Mouse (Mus musculus): Measurements from ENCODE around the gene Itga11. TPM values are rescaled to one million over a fixed set of nuclear protein-coding genes. Genes with fewer than 3 reads are reported as not detected.

Gene Itga11
- polyA plus RNA-seq, 1 experiment = not detected

DNA sequence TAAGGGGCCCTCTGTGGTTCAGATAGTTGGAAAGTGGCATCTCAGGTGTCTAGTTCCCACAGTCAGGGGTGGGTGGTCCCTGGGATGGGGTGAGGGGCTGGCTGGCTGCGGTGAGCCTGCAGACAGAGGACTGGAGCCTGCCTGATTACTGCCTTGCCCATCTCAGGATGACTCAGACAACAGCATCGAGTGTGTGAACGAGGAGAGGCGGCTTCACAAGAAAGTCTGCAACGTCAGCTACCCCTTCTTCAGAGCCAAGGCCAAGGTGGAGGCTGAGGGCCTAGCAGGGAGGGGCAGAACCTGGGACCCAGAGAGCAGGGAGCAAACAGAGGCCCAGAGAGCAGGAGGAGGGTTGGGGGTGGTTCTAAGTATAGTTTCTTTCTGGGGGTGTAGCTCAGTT is 90.7 kb downstream of the Itga11 start:
- Histone ChIP-seq H3K9me3 (ENCODE audit: control insufficient read depth, low read length) (no peaks in the 10 kb centered on the region), H3K4me1 (ENCODE audit: control insufficient read depth) (no peaks in the 10 kb centered on the region), H3K27me3 (ENCODE audit: control insufficient read depth) (no peaks in the 10 kb centered on the region), H3K4me3 (replicated peaks) (no peak overlapping the region), H3K36me3 (ENCODE audit: control insufficient read depth) (no peaks in the 10 kb centered on the region)
- TF ChIP-seq TAL1 (IDR thresholded peaks at IDR 0.05; ENCODE audit: low read length) (no peak), GATA1 (IDR thresholded peaks at IDR 0.05; ENCODE audit: low read length) (no peak)

DNA sequence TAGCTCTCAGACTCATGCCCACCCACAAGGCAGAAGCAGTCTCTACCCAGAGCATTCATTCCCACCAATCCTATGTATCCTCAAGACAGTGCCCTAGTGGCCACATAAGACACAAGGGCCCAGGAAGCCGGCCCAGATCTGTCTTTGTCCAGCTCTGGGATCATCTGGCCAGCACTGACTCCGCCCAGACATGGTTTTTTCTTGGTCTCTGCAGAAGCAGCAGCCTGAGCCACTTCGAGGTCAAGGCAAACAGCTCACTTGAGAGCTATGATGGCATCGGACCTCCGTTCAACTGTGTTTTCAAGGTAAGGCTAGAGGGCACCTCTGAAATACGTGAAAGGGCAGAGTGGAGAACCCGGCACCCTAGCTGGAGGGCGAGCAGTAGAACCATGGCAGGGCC is 95.1 kb downstream of the Itga11 start:
- H3K36me3 ChIP-seq (ENCODE audit: control insufficient read depth) = no peaks in the 10 kb centered on the region
- no peaks in the 10 kb centered on the region; the same call in none of the 2 replicates for H3K4me1 ChIP-seq (ENCODE audit: control insufficient read depth)
- TF ChIP-seq TAL1 (IDR thresholded peaks at IDR 0.05; ENCODE audit: low read length) (no peak), GATA1 (IDR thresholded peaks at IDR 0.05; ENCODE audit: low read length) (no peak)
- no peak overlapping the region for H3K4me3 ChIP-seq (replicated peaks)
- H3K9me3 ChIP-seq (ENCODE audit: control insufficient read depth, low read length) = no peaks in the 10 kb centered on the region
- H3K27me3 ChIP-seq (ENCODE audit: control insufficient read depth) = no peaks in the 10 kb centered on the region

DNA sequence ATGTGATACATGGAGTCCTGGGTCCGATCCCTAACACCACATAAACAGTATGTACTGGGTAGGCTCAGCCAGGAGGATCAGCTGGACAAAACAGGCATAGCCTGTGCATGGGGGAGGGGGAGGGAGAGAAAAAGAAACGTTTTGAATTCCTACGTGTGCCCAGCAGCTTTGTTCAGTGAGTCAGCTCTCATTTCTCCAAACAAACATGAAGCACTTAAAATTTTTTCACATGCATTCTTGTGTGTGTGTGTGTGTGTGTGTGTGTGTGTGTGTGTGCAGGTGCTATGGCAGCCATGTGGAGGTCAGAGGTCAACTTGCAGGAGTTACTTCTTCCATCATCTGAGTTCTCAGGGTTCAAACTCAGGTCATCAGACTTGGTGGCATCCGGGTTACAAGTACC is 97.8 kb downstream of the Itga11 start:
- no peaks in the 10 kb centered on the region for H3K27me3 ChIP-seq (ENCODE audit: control insufficient read depth)
- H3K36me3 ChIP-seq (ENCODE audit: control insufficient read depth) = no peaks in the 10 kb centered on the region
- no peaks in the 10 kb centered on the region for H3K9me3 ChIP-seq (ENCODE audit: control insufficient read depth, low read length)
- no peaks in the 10 kb centered on the region; the same call in none of the 2 replicates for H3K4me1 ChIP-seq (ENCODE audit: control insufficient read depth)
- no peak overlapping the region for H3K4me3 ChIP-seq (replicated peaks)
- no peak for TF ChIP-seq TAL1 (IDR thresholded peaks at IDR 0.05; ENCODE audit: low read length)

DNA sequence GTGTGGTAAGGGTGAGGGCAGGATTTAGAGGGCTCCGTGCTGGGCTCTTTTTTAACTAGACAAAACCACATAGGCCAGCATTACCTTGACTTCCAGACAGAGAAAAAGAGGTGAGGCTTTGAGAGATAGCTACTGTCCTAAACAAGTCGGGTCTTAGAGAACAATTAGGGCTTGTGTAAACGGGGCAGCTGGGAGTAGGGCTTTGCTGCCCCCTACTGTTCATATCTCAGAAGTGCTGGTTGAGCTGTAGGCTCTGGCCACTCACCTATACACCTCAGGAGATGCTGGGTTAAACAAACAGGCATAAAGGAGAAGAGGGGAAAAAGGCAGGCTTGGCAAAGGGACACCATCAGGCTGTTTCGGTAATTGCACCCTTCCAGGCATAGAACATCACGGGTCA is 99.8 kb downstream of the Itga11 start:
- Histone ChIP-seq H3K9me3 (ENCODE audit: control insufficient read depth, low read length) (no peaks in the 10 kb centered on the region), H3K36me3 (ENCODE audit: control insufficient read depth) (no peaks in the 10 kb centered on the region), H3K4me3 (replicated peaks) (no peak overlapping the region), H3K4me1 (ENCODE audit: control insufficient read depth) (no peaks in the 10 kb centered on the region; the same call in none of the 2 replicates), H3K27me3 (ENCODE audit: control insufficient read depth) (no peaks in the 10 kb centered on the region)
- TF ChIP-seq GATA1 (IDR thresholded peaks at IDR 0.05; ENCODE audit: low read length) = no peak
- no peak for TF ChIP-seq TAL1 (IDR thresholded peaks at IDR 0.05; ENCODE audit: low read length)

DNA sequence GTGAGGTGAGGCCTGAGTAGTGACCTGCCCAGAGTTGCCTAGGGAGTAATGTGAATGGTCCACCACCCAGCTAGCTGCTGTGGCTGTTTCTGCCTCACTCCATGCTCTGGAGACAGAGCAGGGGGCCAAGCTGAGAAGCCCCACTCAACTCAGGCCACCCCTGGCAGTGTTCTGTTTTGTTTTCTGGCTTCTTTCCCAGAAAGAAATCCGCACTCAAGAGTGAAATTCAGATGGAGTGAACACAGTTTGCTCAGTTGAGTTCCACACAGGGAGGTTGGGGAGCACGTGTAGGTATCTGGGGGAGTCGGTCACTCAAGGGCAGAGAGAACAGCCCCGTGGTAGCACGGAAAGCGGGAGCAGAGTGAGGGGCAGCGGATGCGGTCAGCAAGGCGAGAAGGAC is 101.1 kb downstream of the Itga11 start:
- H3K36me3 ChIP-seq (ENCODE audit: control insufficient read depth) = no peaks in the 10 kb centered on the region
- H3K27me3 ChIP-seq (ENCODE audit: control insufficient read depth) = no peaks in the 10 kb centered on the region
- no peak overlapping the region for H3K4me3 ChIP-seq (replicated peaks)
- H3K4me1 ChIP-seq (ENCODE audit: control insufficient read depth) = peaks cover 10% of the 10 kb centered on the region
- H3K9me3 ChIP-seq (ENCODE audit: control insufficient read depth, low read length) = no peaks in the 10 kb centered on the region
- TF ChIP-seq TAL1 (IDR thresholded peaks at IDR 0.05; ENCODE audit: low read length) = no peak
- TF ChIP-seq GATA1 (IDR thresholded peaks at IDR 0.05; ENCODE audit: low read length) = no peak

DNA sequence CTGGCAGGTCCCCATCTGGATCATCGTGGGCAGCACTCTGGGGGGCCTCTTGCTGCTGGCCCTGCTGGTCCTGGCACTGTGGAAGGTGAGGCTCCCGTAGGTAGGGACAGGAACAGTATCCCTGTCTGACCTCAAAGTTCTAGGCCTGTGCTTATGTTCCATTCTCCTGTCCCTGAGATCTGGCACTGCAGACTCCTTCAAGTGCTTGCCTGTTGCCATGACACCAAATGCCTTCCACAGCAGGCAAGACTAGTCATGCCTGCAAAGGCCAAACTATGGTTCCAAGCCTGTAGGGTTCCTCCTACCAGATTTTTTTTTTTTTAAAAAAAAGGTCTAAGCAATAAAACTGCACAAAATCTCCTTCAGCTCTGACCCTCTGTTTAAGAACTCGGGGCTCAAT is 104.3 kb downstream of the Itga11 start:
- peaks cover 15% of the 10 kb centered on the region for H3K4me1 ChIP-seq (ENCODE audit: control insufficient read depth)
- TF ChIP-seq TAL1 (IDR thresholded peaks at IDR 0.05; ENCODE audit: low read length) = no peak
- TF ChIP-seq GATA1 (IDR thresholded peaks at IDR 0.05; ENCODE audit: low read length) = no peak
- no peak overlapping the region for H3K4me3 ChIP-seq (replicated peaks)

DNA sequence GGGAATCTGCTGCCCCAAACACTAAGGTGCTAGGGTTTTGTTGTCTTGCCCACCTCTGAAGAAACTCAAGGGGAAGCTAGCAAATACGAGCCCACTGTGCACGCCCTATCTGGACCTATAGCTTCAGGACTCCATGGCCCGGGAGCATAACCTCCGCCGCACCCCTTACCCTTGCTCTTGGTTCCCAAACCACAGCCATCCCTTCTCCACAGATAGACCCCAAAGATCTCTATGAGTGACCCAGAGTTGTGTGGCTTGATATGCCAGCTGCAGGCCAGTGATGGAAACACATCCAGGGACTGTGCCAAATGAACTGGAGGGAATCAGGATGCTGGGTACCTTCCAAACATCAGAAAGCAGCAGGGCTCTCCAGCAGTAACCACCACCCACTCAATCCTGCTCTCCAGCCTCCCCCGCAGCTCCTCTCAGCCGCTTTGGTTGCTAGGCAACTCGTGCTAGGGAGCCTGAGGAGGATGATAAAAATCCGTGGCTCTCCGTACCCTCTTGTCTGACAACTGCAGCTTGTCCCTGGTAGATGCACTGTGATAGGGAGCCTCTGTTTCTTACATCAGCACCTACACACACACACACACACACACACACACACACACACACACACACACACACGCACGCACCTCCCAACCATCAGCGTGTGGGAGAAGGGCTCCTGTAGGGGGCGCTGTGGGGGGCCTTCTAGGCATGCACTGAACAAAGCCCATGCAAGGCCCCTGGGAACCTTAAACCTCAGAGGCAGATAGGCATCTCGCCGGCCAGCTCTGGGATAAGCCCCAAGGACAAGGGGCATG is 105.6 kb downstream of the Itga11 start:
- H3K27me3 ChIP-seq (ENCODE audit: control insufficient read depth) = no peaks in the 10 kb centered on the region
- no peaks in the 10 kb centered on the region for H3K36me3 ChIP-seq (ENCODE audit: control insufficient read depth)
- TF ChIP-seq TAL1 (IDR thresholded peaks at IDR 0.05; ENCODE audit: low read length) (no peak), GATA1 (IDR thresholded peaks at IDR 0.05; ENCODE audit: low read length) (no peak)
- H3K4me3 ChIP-seq (replicated peaks) = no peak overlapping the region
- peaks cover 21% of the 10 kb centered on the region for H3K4me1 ChIP-seq (ENCODE audit: control insufficient read depth)
- H3K9me3 ChIP-seq (ENCODE audit: control insufficient read depth, low read length) = peaks cover 3% of the 10 kb centered on the region; the same call in 1 of the 2 replicates

More for the DNA sequence above, 104.3 kb downstream of the Itga11 start:
- Histone ChIP-seq H3K27me3 (ENCODE audit: control insufficient read depth) (no peaks in the 10 kb centered on the region), H3K9me3 (ENCODE audit: control insufficient read depth, low read length) (peaks cover 3% of the 10 kb centered on the region; the same call in 1 of the 2 replicates), H3K36me3 (ENCODE audit: control insufficient read depth) (no peaks in the 10 kb centered on the region)

DNA sequence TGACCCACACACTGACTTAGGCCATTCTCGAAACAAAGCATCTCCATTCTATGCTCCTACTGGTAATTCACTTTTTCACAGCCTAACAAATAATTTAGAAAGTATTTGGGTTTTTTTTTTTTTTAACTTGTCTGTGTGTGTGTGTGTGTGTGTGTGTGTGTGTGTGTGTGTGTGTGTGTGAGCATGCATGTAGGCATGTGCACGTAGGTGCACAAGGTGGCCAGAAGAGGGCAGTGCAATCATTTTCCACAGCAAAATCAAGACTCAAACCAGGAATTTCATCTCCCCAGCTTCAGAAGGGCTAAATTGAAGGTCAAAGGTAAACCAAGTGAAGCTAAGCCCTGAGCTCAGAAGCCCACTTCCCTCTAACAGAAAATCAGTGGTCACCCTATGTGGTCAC is 106.6 kb downstream of the Itga11 start:
- TF ChIP-seq TAL1 (IDR thresholded peaks at IDR 0.05; ENCODE audit: low read length) = no peak
- H3K9me3 ChIP-seq (ENCODE audit: control insufficient read depth, low read length) = peaks cover 3% of the 10 kb centered on the region; the same call in 1 of the 2 replicates
- H3K4me3 ChIP-seq (replicated peaks) = no peak overlapping the region
- no peaks in the 10 kb centered on the region for H3K27me3 ChIP-seq (ENCODE audit: control insufficient read depth)
- H3K36me3 ChIP-seq (ENCODE audit: control insufficient read depth) = no peaks in the 10 kb centered on the region
- peaks cover 21% of the 10 kb centered on the region for H3K4me1 ChIP-seq (ENCODE audit: control insufficient read depth)

DNA sequence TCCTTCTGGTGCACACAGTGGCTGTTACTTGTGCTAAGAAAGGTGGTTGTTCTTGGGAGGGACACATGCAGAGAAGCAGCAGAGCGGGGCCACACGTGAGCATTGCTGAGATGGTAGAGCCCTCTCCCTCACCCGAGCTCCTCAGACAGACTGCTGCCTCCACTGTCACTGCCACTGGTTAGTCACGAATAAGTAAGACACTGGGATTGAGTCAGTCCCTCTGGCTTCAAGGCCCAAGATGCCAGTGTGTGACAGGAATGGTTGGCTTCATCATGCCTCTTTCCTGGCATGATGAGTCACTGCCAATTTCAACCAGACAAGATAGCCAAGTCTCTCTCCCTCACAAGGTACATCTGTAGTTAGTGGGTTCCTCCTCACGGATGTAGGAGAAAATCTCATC is 109.1 kb downstream of the Itga11 start:
- Histone ChIP-seq H3K36me3 (ENCODE audit: control insufficient read depth) (peaks cover 7% of the 10 kb centered on the region), H3K4me3 (replicated peaks) (no peak overlapping the region), H3K4me1 (ENCODE audit: control insufficient read depth) (peaks cover 21% of the 10 kb centered on the region), H3K9me3 (ENCODE audit: control insufficient read depth, low read length) (peaks cover 3% of the 10 kb centered on the region; the same call in 1 of the 2 replicates), H3K27me3 (ENCODE audit: control insufficient read depth) (no peaks in the 10 kb centered on the region)
- TF ChIP-seq GATA1 (IDR thresholded peaks at IDR 0.05; ENCODE audit: low read length) (no peak), TAL1 (IDR thresholded peaks at IDR 0.05; ENCODE audit: low read length) (no peak)

Measured in erythroblast, embryonic 14.5 days (primary cell).